Mouse (Mus musculus) CH12.LX (cell line): Measurements from ENCODE around the gene Rnase11.
A peak's percentile ranks its signal among the peaks of the same experiment; 100 is the strongest.

ENCODE experiments used
- MAX ChIP-seq: IDR thresholded peaks from 2 replicates; pipeline ENCODE4 v1.6.1; 2011; ENCODE audit warnings: low read length, improper control_type of control experiment
- MAZ ChIP-seq: IDR thresholded peaks from 2 replicates; pipeline ENCODE4 v1.6.1; 2012; ENCODE audit warnings: low read depth, mild to moderate bottlenecking, inconsistent platforms, low read length, improper control_type of control experiment, moderate library complexity
- MYC ChIP-seq: IDR thresholded peaks from 2 replicates; pipeline ENCODE4 v1.6.1; 2011; ENCODE audit warnings: low read depth, mild to moderate bottlenecking, improper control_type of control experiment, low read length
- NELFE ChIP-seq: IDR thresholded peaks from 2 replicates; pipeline ENCODE4 v1.6.1; 2011; ENCODE audit warnings: low read depth, low read length, improper control_type of control experiment
- POLR2A ChIP-seq: IDR thresholded peaks from 2 replicates; pipeline ENCODE4 v1.6.1; 2011; ENCODE audit warnings: low read depth, mild to moderate bottlenecking, improper control_type of control experiment, low read length
- SIN3A ChIP-seq: IDR thresholded peaks from 2 replicates; pipeline ENCODE4 v1.6.1; 2012; ENCODE audit warnings: low read length, improper control_type of control experiment, inconsistent platforms
- UBTF ChIP-seq: IDR thresholded peaks from 2 replicates; pipeline ENCODE4 v1.6.1; 2012; ENCODE audit warnings: low read depth, mild to moderate bottlenecking, inconsistent platforms, low read length, improper control_type of control experiment, moderate library complexity
- ZNF384 ChIP-seq: IDR thresholded peaks from 2 replicates; pipeline ENCODE4 v1.6.1; 2012; ENCODE audit warnings: low read depth, low read length, improper control_type of control experiment, inconsistent platforms

GRCm38 (mm10) chr14:51088166-51088969 lies 38.4 kb upstream of the Rnase11 start:
- TF ChIP-seq MAZ (no peak), SIN3A (peak; percentile 77; the same call in 1 of the 2 replicates), MYC (no peak), POLR2A (no peak), MAX (no peak), NELFE (no peak), ZNF384 (no peak), UBTF (no peak)
